Mouse (Mus musculus) neutrophil, adult 59 days (primary cell): ENCODE measurements around the gene Snrpc. TPM values are rescaled to one million over a fixed set of nuclear protein-coding genes. Genes with fewer than 3 reads are reported as not detected.

ENCODE experiments used
- total RNA-seq, 2 experiments: library from RNA; stranded (reverse); gene quantifications; 1 replicate in 1 of 2; 2 replicates in 1 of 2; pipeline ENCODE4 v1.2.4; 2023

The Snrpc gene
- total RNA-seq, result 10 to 100 TPM; 68.3 to 69.9 TPM

DNA sequence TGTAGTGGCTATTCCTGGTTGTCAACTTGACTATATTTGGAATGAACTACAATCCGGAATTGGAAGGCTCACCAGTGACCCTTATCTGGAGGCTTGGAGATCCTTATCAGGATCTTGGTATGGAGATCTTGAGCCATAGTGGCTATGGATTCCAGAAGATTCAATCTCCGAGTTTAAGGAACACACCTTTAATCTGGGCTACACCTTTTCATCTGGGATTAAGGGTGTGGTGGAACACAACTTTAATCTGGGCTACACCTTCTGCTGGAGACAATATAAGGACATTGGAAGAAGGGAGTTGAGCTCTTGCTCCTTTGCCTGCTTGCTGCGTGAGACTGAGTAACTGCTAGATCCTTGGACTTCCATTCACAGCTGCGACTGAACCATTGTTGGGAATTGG is at the start of gene Snrpc:
Gene Snrpc (plus strand): TSS at position 301 of the 400 bp plus-strand sequence.

DNA sequence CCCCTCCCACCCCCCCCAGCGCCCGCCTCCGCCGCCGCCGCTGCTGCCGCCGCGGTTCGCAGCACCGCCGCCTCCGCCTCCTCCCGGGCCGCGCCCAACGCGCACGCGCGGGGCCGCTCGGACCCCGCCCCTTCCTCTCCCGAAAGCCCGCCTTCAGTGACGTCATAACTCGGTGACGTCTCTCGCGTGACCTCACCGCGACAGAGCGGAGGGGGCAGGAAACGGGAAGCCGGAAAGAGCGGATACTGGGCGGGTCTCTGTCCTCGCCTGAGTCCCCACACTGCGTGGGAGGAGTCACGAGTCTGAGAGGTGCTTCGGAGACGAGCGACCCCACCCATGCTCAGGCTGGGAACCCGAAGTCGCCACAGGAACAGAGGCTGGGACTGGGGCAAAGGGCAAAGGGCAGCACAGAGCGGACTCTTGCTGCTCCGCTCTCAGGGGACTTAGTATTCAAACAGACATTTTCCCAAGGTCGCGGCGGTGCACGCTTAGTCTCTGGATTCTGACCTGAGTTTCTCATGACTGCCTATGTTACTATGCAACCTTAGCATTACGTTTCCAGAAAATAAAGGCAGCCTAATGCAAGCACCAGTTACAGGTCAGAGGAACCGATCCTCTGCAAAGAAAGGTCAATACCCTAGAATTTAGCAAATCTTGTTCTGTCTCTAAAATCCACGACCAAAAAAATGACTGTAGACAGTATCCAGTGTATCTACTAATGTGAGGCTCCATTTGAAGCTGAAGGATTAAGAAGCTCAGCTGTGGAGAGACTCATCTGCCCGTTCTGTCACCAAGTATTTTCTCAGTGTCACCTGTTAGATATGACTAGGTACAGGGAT is 17.2 kb upstream of the Snrpc start, which contains the start of gene D17Wsu92e:
Gene D17Wsu92e (minus strand): TSS at position 81 of the 839 bp plus-strand sequence.

DNA sequence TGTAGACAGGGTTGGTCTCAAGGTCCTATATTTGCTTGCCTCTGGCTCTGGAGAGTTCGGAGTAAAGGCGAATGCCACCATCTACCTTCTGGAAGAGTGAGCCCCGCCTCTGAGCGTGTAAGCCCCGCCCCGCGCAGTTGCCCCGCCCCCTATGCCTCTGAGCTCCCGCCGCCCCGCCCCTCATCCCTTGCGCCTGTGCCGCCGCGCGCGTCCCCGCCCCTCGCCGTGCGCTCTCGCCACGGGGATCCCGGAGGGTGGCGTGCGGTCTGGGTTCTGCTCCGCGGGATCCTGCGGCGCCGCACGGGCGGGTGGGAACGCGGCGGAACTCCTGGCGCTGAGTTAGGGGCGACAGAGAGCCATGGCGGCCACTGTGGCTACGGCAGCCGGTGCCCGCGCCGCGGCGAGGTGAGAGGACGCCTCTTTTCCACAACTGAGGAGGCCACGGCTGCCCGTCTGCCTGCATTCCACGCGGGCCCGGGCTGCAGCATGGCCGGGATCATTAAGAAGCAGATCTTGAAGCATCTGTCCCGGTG is 18.4 kb downstream of the Snrpc start, which contains the start of gene Uhrf1bp1:
Gene Uhrf1bp1 (plus strand): TSS at position 177 of the 533 bp plus-strand sequence.

Other genes starting within 250 kb of the Snrpc start
- gene Nudt3, start 214.7 kb upstream of the Snrpc start, total RNA-seq, result 10 to 100 TPM; 54.9 to 58.2 TPM
- not detected for gene RPS10-NUDT3, start 202.9 kb upstream of the Snrpc start, total RNA-seq
- 100 to 1,000 TPM; 724 to 797 TPM for gene Rps10, start 201.5 kb upstream of the Snrpc start, total RNA-seq
- gene Pacsin1, start 182.6 kb upstream of the Snrpc start, total RNA-seq, result under 1 TPM in 1 of 2 experiments, not detected in 1; 0.11 TPM
- not detected for gene Spdef, start 109.2 kb upstream of the Snrpc start, total RNA-seq
- gene D17Wsu92e, start 17.5 kb upstream of the Snrpc start, total RNA-seq, result 10 to 100 TPM; 53.6 to 58.5 TPM
- gene Uhrf1bp1, start 18.3 kb downstream of the Snrpc start, total RNA-seq, result 1 to 10 TPM; 6.8 to 7.4 TPM
- gene Anks1, start 71.2 kb downstream of the Snrpc start, total RNA-seq, result 100 to 1,000 TPM; 100 to 110 TPM
- 10 to 100 TPM; 26.3 to 31.1 TPM for gene Taf11, start 71.7 kb downstream of the Snrpc start, total RNA-seq
- 1 to 10 TPM in 1 of 2 experiments, under 1 TPM in 1; 0.55 to 1.0 TPM for gene Tcp11, start 242.5 kb downstream of the Snrpc start, total RNA-seq